Mouse (Mus musculus): Measurements from ENCODE around the gene Gm11938. TPM values are rescaled to one million over a fixed set of nuclear protein-coding genes. Genes with fewer than 3 reads are reported as not detected.

The Gm11938 gene
- polyA plus RNA-seq, 1 experiment from 2014 or later, result not detected

DNA sequence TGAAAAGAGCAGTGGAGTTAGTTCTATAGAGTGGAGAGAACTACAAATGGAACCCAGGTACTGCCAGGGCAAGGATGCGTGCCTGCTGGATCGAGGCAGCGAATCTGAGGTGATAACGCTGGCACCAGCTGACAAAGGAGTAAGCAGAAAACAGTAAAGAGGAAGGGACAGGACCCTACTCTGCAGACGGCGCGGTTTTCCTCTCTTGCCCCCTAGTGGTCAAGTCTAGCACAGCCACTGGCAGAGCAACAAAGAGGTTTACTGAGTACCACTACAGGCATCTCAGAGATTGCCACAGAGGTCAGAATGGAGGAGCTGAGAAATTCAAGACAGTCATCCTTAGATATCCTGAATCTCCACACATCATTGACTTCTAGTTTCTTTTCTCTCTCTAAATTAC lies 29.0 kb downstream of the Gm11938 start:
- DNase-seq (ENCODE audit: low spot score), result peak; percentile 59

DNA sequence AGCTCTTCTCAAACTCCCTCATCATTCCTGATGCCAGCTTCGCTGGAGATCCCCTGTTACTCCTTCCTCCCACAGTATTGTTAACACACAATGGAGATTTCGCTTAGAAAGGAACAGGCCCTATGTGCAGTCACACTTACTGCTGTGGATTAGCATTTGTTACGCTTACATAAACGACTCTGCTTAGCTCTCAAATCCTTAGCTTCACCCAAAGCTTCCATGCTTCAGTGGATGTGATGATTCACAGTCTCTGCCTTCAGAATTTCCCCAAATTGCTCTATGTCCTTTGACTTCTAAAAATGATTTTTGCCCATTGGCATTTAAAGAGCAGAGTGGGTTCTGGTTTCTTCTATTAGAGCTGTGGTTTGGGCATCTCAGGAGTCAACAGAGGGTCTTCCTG lies 29.9 kb downstream of the Gm11938 start:
- DNase-seq (ENCODE audit: low spot score), result no peak

DNA sequence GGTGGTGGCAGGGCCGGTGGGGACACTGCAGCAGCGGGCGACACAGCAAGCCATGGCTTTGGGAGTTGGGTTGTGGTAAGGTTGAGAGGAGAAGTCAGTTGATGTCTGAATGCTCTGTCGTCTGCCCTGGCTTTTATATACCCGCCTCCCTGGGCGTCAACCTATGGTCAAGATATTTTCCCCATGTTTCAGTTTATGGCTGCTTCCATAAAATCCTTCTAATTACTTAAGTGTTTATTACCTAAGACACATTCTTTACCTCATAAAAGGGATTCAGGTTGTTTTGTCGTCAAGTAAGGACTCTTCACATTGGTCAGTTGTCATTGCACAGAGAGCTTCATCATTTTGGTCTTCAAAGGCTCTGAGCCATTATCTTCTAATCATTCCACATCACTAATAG lies 36.6 kb downstream of the Gm11938 start, which contains the start of gene Krtap3-1:
Krtap3-1 (minus strand) TSS at position 101 of the 400 bp plus-strand sequence.
- DNase-seq (ENCODE audit: low spot score), result no peak

DNA sequence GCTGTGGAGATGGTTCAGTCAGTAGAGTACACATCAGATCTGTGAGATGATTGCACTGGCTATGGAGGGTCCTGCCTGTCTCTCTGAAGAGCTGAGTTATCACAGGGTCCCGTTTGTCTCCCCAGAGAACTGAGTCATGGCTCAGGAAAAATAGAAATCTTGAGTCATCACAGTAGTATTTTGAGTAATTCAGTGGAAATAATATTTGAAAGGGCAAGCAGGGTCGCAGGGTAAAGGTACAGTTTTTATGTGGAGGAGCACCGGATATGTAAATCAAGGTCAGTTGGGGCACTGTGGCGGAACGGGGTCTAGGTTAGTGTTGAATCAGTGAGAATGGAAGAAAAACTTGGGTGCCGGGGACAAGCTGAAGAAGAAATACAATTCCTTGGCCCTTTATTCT lies 40.5 kb downstream of the Gm11938 start:
- no peak for DNase-seq (ENCODE audit: low spot score)

DNA sequence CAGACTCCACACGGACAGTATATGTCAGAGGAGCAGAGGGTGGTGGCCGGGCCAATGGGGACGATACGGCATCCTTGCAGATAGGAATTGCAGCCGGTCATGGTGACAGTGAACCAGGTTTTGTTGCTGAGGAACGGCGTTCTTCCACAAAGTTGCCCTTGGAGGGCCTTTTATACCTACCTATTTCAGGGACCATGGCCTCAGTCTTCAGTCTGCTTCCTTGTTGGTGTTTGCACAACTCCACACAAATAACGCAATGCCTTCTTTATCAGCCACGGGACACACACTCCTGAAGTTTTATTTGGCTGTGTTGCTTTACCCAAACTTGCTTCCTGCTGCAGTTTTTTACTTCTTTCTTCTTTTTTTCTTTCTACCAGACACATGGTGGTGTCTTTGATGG lies 43.7 kb downstream of the Gm11938 start, which contains the start of gene Gm11939:
Gm11939 (minus strand) TSS at position 101 of the 400 bp plus-strand sequence.
- no peak for DNase-seq (ENCODE audit: low spot score)

DNA sequence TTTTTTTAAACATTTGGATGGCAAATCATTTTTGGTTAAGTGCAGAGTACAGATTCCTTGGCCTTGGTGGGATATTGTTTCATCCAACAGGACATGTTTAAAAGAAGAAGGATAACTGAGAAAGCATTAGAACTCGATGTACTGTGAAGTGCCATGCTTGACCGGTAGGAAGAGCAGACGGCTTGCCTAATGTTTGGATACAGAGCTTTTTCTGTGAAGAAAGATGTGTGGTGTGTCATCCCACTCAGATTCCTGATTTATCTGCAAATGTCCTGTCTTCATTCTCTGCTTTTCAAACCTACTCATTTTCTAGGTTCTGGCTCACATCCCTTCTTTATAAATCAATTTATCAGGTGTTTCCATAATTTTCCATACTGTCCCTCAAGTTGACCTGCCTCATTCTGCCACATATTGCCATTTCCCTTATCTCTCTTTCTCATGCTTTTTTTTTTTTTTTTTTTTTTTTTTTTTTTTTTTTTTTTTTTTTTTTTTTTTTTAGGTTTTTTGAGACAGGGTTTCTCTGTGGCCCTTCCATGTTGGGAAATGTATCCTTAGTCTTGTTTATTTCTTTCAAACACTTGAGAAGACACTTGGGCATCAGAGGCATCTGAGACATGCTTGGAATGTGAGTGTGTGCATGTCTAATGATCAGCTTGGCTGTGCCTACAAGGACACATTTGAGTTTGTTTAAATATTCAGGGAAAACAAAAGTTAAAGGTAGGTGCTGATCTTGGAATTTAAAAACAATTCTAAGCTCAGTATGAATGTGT lies 44.9 kb downstream of the Gm11938 start:
- DNase-seq (ENCODE audit: low spot score), result no peak

DNA sequence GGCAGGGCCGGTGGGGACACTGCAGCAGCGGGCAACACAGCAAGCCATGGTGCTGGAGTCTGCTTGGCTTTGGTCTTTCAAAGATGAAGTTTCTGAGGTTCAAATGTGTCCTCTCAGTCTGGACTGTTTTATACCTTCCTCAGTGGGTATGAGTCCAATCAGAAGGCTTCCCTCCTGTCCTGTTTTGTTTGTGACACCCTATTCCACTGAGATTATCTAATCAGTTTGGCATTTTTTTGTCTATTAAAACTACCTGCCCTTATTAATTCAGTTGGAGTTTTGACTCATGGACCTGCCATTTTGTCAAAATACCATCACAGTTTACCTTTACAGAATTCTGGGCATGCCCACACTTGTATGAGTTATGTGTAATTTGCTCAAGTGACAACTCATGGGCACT lies 46.4 kb downstream of the Gm11938 start, which contains the start of gene Krtap3-2:
Krtap3-2 (minus strand) TSS at position 101 of the 400 bp plus-strand sequence.
- DNase-seq (ENCODE audit: low spot score), result no peak

DNA sequence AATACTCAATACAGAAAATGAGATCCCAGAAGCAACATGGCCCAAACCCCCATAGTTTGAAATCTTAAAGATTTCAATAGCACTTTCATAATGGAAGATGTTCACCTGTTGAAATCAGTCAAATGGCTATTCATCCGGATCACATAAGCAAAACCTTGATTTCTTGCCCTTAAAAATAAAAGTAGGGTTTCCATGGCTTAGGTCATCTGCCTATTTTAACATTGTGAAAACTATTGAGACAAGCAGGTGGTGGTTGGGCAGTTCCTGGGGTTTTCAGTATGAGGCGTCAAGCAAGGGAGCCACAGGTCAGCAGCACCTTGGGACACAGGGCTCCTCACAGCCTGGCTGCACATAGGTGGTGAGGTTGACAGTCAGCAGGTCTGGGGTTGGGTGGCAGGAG lies 46.9 kb downstream of the Gm11938 start:
- DNase-seq (ENCODE audit: low spot score), result no peak

Other genes with a start within 250 kb of the Gm11938 start
- 0.27 and 0.30 TPM in 2 replicates for gene Krt28, start 228.4 kb downstream of the Gm11938 start, polyA plus RNA-seq (2015; fragmentation: Nextera tagmentation; extraction: Ambion mirVana)
- gene Krt10, start 213.9 kb downstream of the Gm11938 start, polyA plus RNA-seq (2015; fragmentation: Nextera tagmentation; extraction: Ambion mirVana), result 44.9 and 47.3 TPM in 2 replicates
- 0.52 and 0.63 TPM in 2 replicates for gene Krt12, start 181.0 kb downstream of the Gm11938 start, polyA plus RNA-seq (2015; fragmentation: Nextera tagmentation; extraction: Ambion mirVana)
- 1.6 TPM in 2 replicates for gene Krt20, start 165.2 kb downstream of the Gm11938 start, polyA plus RNA-seq (2015; fragmentation: Nextera tagmentation; extraction: Ambion mirVana)
- 1.8 and 2.4 TPM in 2 replicates for gene Krt23, start 110.2 kb downstream of the Gm11938 start, polyA plus RNA-seq (2015; fragmentation: Nextera tagmentation; extraction: Ambion mirVana)
- not detected in 2 replicates for gene Krt39, start 82.0 kb downstream of the Gm11938 start, polyA plus RNA-seq (2015; fragmentation: Nextera tagmentation; extraction: Ambion mirVana)
- not detected in 2 replicates for gene Krt40, start 60.1 kb downstream of the Gm11938 start, polyA plus RNA-seq (2015; fragmentation: Nextera tagmentation; extraction: Ambion mirVana)
- 0.33 TPM in 1 of 2 replicates, not detected in the other for gene Krtap3-3, start 52.4 kb downstream of the Gm11938 start, polyA plus RNA-seq (2015; fragmentation: Nextera tagmentation; extraction: Ambion mirVana)
- not detected in 2 replicates for gene Krtap3-2, start 46.5 kb downstream of the Gm11938 start, polyA plus RNA-seq (2015; fragmentation: Nextera tagmentation; extraction: Ambion mirVana)
- not detected in 2 replicates for gene Gm11939, start 43.8 kb downstream of the Gm11938 start, polyA plus RNA-seq (2015; fragmentation: Nextera tagmentation; extraction: Ambion mirVana)
- gene Krtap3-1, start 36.7 kb downstream of the Gm11938 start, polyA plus RNA-seq (2015; fragmentation: Nextera tagmentation; extraction: Ambion mirVana), result not detected in 2 replicates
- not detected in 2 replicates for gene Krtap1-5, start 22.3 kb downstream of the Gm11938 start, polyA plus RNA-seq (2015; fragmentation: Nextera tagmentation; extraction: Ambion mirVana)
- gene Krtap1-4, start 19.7 kb downstream of the Gm11938 start, polyA plus RNA-seq (2015; fragmentation: Nextera tagmentation; extraction: Ambion mirVana), result not detected in 2 replicates
- not detected in 2 replicates for gene Krtap1-3, start 12.0 kb downstream of the Gm11938 start, polyA plus RNA-seq (2015; fragmentation: Nextera tagmentation; extraction: Ambion mirVana)
- gene Krtap9-3, start 5.2 kb downstream of the Gm11938 start, polyA plus RNA-seq (2015; fragmentation: Nextera tagmentation; extraction: Ambion mirVana), result not detected in 2 replicates
- not detected in 2 replicates for gene Gm11937, start 6.9 kb upstream of the Gm11938 start, polyA plus RNA-seq (2015; fragmentation: Nextera tagmentation; extraction: Ambion mirVana)
- not detected in 2 replicates for gene Krtap2-4, start 11.5 kb upstream of the Gm11938 start, polyA plus RNA-seq (2015; fragmentation: Nextera tagmentation; extraction: Ambion mirVana)
- 0.27 TPM in 1 of 2 replicates, not detected in the other for gene Gm11562, start 17.1 kb upstream of the Gm11938 start, polyA plus RNA-seq (2015; fragmentation: Nextera tagmentation; extraction: Ambion mirVana)
- gene Krtap4-1, start 24.9 kb upstream of the Gm11938 start, polyA plus RNA-seq (2015; fragmentation: Nextera tagmentation; extraction: Ambion mirVana), result not detected in 2 replicates
- not detected in 2 replicates for gene Krtap4-2, start 31.8 kb upstream of the Gm11938 start, polyA plus RNA-seq (2015; fragmentation: Nextera tagmentation; extraction: Ambion mirVana)
- not detected in 2 replicates for gene Krtap4-7, start 40.8 kb upstream of the Gm11938 start, polyA plus RNA-seq (2015; fragmentation: Nextera tagmentation; extraction: Ambion mirVana)
- not detected in 2 replicates for gene Gm11555, start 46.9 kb upstream of the Gm11938 start, polyA plus RNA-seq (2015; fragmentation: Nextera tagmentation; extraction: Ambion mirVana)
- not detected in 2 replicates for gene Gm11563, start 55.7 kb upstream of the Gm11938 start, polyA plus RNA-seq (2015; fragmentation: Nextera tagmentation; extraction: Ambion mirVana)
- not detected in 2 replicates for gene Krtap4-6, start 62.7 kb upstream of the Gm11938 start, polyA plus RNA-seq (2015; fragmentation: Nextera tagmentation; extraction: Ambion mirVana)
- gene Gm14190, start 87.4 kb upstream of the Gm11938 start, polyA plus RNA-seq (2015; fragmentation: Nextera tagmentation; extraction: Ambion mirVana), result not detected in 2 replicates
- gene Gm14180, start 131.0 kb upstream of the Gm11938 start, polyA plus RNA-seq (2015; fragmentation: Nextera tagmentation; extraction: Ambion mirVana), result not detected in 2 replicates
- not detected in 2 replicates for gene Gm11595, start 169.6 kb upstream of the Gm11938 start, polyA plus RNA-seq (2015; fragmentation: Nextera tagmentation; extraction: Ambion mirVana)
- gene Krtap4-8, start 177.4 kb upstream of the Gm11938 start, polyA plus RNA-seq (2015; fragmentation: Nextera tagmentation; extraction: Ambion mirVana), result not detected in 2 replicates
- gene Krtap4-9, start 181.9 kb upstream of the Gm11938 start, polyA plus RNA-seq (2015; fragmentation: Nextera tagmentation; extraction: Ambion mirVana), result not detected in 2 replicates
- gene Gm11596, start 190.2 kb upstream of the Gm11938 start, polyA plus RNA-seq (2015; fragmentation: Nextera tagmentation; extraction: Ambion mirVana), result not detected in 2 replicates
- not detected in 2 replicates for gene Gm11569, start 195.6 kb upstream of the Gm11938 start, polyA plus RNA-seq (2015; fragmentation: Nextera tagmentation; extraction: Ambion mirVana)
- not detected in 2 replicates for gene Gm11554, start 201.1 kb upstream of the Gm11938 start, polyA plus RNA-seq (2015; fragmentation: Nextera tagmentation; extraction: Ambion mirVana)
- not detected in 2 replicates for gene Krtap4-13, start 206.6 kb upstream of the Gm11938 start, polyA plus RNA-seq (2015; fragmentation: Nextera tagmentation; extraction: Ambion mirVana)
- gene Gm11564, start 212.4 kb upstream of the Gm11938 start, polyA plus RNA-seq (2015; fragmentation: Nextera tagmentation; extraction: Ambion mirVana), result not detected in 2 replicates
- gene 2300003K06Rik, start 234.8 kb upstream of the Gm11938 start, polyA plus RNA-seq (2015; fragmentation: Nextera tagmentation; extraction: Ambion mirVana), result not detected in 2 replicates
- gene Krtap4-16, start 248.3 kb upstream of the Gm11938 start, polyA plus RNA-seq (2015; fragmentation: Nextera tagmentation; extraction: Ambion mirVana), result not detected in 2 replicates

Measured in thymus, postnatal 0 days (tissue).